Mouse (Mus musculus) embryonic facial prominence, embryonic 15.5 days (tissue): ENCODE results near the gene Tulp2. TPM values are rescaled to one million over a fixed set of nuclear protein-coding genes. Genes with fewer than 3 reads are reported as not detected.
"Not testable (repeated sequence)": the region's sequence is repeated elsewhere in the genome, so short reads cannot be mapped to it uniquely, and the experiment has no call there.

ENCODE experiments used
- ATAC-seq: fragments of 200-750 bp; cut with Nextera tagmentation; 2 replicates; pipeline ENCODE4 v1.8.0; 2017; ENCODE audit warnings: low read depth, moderate TSS enrichment; ENCODE audit not compliant: insufficient number of reproducible peaks, low FRiP score, low TSS enrichment
- H3K27ac ChIP-seq: fragments of 300-500 bp; sonication (generic); replicated peaks from 2 replicates; pipeline ENCODE4 v1.5.1; 2015; ENCODE audit warnings: mild to moderate bottlenecking, inconsistent platforms
- H3K27me3 ChIP-seq: fragments of 300-500 bp; sonication (generic); 2 replicates; pipeline ENCODE4 v1.6.1; 2015; ENCODE audit warnings: inconsistent platforms
- H3K36me3 ChIP-seq: fragments of 300-500 bp; sonication (generic); 2 replicates; pipeline ENCODE4 v1.6.1; 2015; ENCODE audit warnings: mild to moderate bottlenecking, inconsistent platforms
- H3K4me1 ChIP-seq: fragments of 300-500 bp; sonication (generic); 2 replicates; pipeline ENCODE4 v1.6.1; 2015; ENCODE audit warnings: inconsistent platforms
- H3K4me2 ChIP-seq: fragments of 300-500 bp; sonication (generic); replicated peaks from 2 replicates; pipeline ENCODE4 v1.6.1; 2015; ENCODE audit warnings: mild to moderate bottlenecking, inconsistent platforms
- H3K4me3 ChIP-seq: fragments of 300-500 bp; sonication (generic); replicated peaks from 2 replicates; pipeline ENCODE4 v1.5.1; 2015; ENCODE audit warnings: mild to moderate bottlenecking, inconsistent platforms
- H3K9ac ChIP-seq: fragments of 300-500 bp; sonication (generic); 2 replicates; pipeline ENCODE4 v1.6.1; 2015; ENCODE audit warnings: inconsistent platforms
- H3K9me3 ChIP-seq: fragments of 300-500 bp; sonication (generic); replicated peaks from 2 replicates; pipeline ENCODE4 v1.6.1; 2016; ENCODE audit warnings: inconsistent platforms
- WGBS: fragments of 180-500 bp; shearing (Covaris S2); methylation state at CpG from one replicate; pipeline ENCODE4 v1.1.7; 2015; 5-methylcytosine and 5-hydroxymethylcytosine counted together
- polyA plus RNA-seq: library from polyadenylated mRNA; unstranded; fragments of >200 nt; fragmentation: Nextera tagmentation; extraction: Ambion mirVana; gene quantifications from 2 replicates; pipeline ENCODE4 v1.2.1, GENCODE M21; 2015

Tulp2 gene
- polyA plus RNA-seq, 1 experiment from 2014 or later, result 1.8 TPM

- ATAC-seq, result no peak
- H3K4me1 ChIP-seq, result peaks cover 40% of the 10 kb centered on the region
- H3K9ac ChIP-seq, result peak overlapping the region; percentile 92
- H3K36me3 ChIP-seq, result peaks cover 7% of the 10 kb centered on the region; the same call in 1 of the 2 replicates
- H3K9me3 ChIP-seq, result no peaks in the 10 kb centered on the region
- H3K4me3 ChIP-seq, result peak overlapping the region; percentile 89
- H3K27me3 ChIP-seq, result no peaks in the 10 kb centered on the region
- H3K4me2 ChIP-seq, result peak overlapping the region; percentile 74
- H3K27ac ChIP-seq, result peak overlapping the region; percentile 95
- WGBS, result 20% methylated on average over 12 of the region's 12 CpGs
Observed at GRCm38 (mm10) chr7:45524841-45525621, 43.4 kb downstream of the Tulp2 start.

- peak; percentile 79 for ATAC-seq
- H3K4me3 ChIP-seq, result peak within 1 kb of the TSS; percentile 89
- peaks cover 7% of the 10 kb centered on the region; the same call in 1 of the 2 replicates for H3K36me3 ChIP-seq
- peaks cover 45% of the 10 kb centered on the region for H3K4me1 ChIP-seq
- no peaks in the 10 kb centered on the region for H3K27me3 ChIP-seq
- H3K9ac ChIP-seq, result peak within 1 kb of the TSS; percentile 92
- no peaks in the 10 kb centered on the region for H3K9me3 ChIP-seq
- under 1% methylated on average over 54 of the region's 54 CpGs for WGBS
- H3K4me2 ChIP-seq, result peak within 1 kb of the TSS; percentile 74
- peak within 1 kb of the TSS; percentile 95 for H3K27ac ChIP-seq
Observed at GRCm38 (mm10) chr7:45525809-45526473, 44.3 kb downstream of the Tulp2 start, which contains the start of the genes Ppp1r15a and Plekha4. Gene Ppp1r15a (minus strand): TSS chr7:45526268. Gene Plekha4 (plus strand): TSS chr7:45526330.

- 22% methylated on average over 7 of the region's 7 CpGs for WGBS
- Histone ChIP-seq H3K4me1 (peaks cover 42% of the 10 kb centered on the region), H3K36me3 (peaks cover 7% of the 10 kb centered on the region; the same call in 1 of the 2 replicates), H3K9ac (peak overlapping the region; percentile 92), H3K9me3 (no peaks in the 10 kb centered on the region), H3K27me3 (no peaks in the 10 kb centered on the region), H3K27ac (peak overlapping the region; percentile 95), H3K4me2 (peak overlapping the region; percentile 74), H3K4me3 (peak overlapping the region; percentile 89)
- no peak for ATAC-seq
Observed at GRCm38 (mm10) chr7:45526474-45527120, 44.9 kb downstream of the Tulp2 start.

- H3K4me3 ChIP-seq, result not testable (repeated sequence)
- 89% methylated on average over 6 of the region's 6 CpGs for WGBS
Observed at GRCm38 (mm10) chr7:45527169-45527568, 45.5 kb downstream of the Tulp2 start.

GRCm38 (mm10) chr7:45529461-45529860, 47.8 kb downstream of the Tulp2 start:
- no peak for ATAC-seq

More at GRCm38 (mm10) chr7:45527169-45527568, 45.5 kb downstream of the Tulp2 start:
- not testable (repeated sequence) for ATAC-seq, H3K4me2 ChIP-seq, H3K36me3 ChIP-seq, H3K9me3 ChIP-seq, H3K9ac ChIP-seq, H3K27ac ChIP-seq, H3K27me3 ChIP-seq
- peaks cover 40% of the 10 kb centered on the region for H3K4me1 ChIP-seq

GRCm38 (mm10) chr7:45530643-45531042, 49.0 kb downstream of the Tulp2 start:
- Histone ChIP-seq H3K27me3 (no peaks in the 10 kb centered on the region), H3K4me1 (peaks cover 12% of the 10 kb centered on the region), H3K27ac (0 out of 2 replicates have a peak overlapping the region, but pooled peaks have one; percentile 41), H3K4me3 (no peak overlapping the region), H3K36me3 (no peaks in the 10 kb centered on the region), H3K4me2 (peak overlapping the region; percentile 4; the same call in 1 of the 2 replicates), H3K9ac (no peak overlapping the region), H3K9me3 (no peaks in the 10 kb centered on the region)
- no peak for ATAC-seq
- WGBS, result 31% methylated on average over 2 of the region's 2 CpGs

More at GRCm38 (mm10) chr7:45529461-45529860, 47.8 kb downstream of the Tulp2 start:
- Histone ChIP-seq H3K27ac (peak overlapping the region; percentile 12; the same call in 1 of the 2 replicates), H3K9ac (no peak overlapping the region), H3K4me3 (no peak overlapping the region), H3K9me3 (no peaks in the 10 kb centered on the region), H3K4me2 (no peak overlapping the region), H3K36me3 (no peaks in the 10 kb centered on the region), H3K4me1 (peaks cover 24% of the 10 kb centered on the region), H3K27me3 (no peaks in the 10 kb centered on the region)
- WGBS, result 11% methylated on average over 6 of the region's 6 CpGs

- Histone ChIP-seq H3K27me3 (no peaks in the 10 kb centered on the region), H3K4me2 (no peak overlapping the region), H3K9ac (no peak overlapping the region), H3K4me1 (peaks cover 11% of the 10 kb centered on the region), H3K9me3 (no peaks in the 10 kb centered on the region), H3K27ac (no peak overlapping the region), H3K36me3 (no peaks in the 10 kb centered on the region), H3K4me3 (no peak overlapping the region)
- WGBS, result 53% methylated on average over 1 of the region's 1 CpGs
- ATAC-seq, result no peak
Observed at GRCm38 (mm10) chr7:45535676-45536075, 54.0 kb downstream of the Tulp2 start.

GRCm38 (mm10) chr7:45537602-45538001, 55.9 kb downstream of the Tulp2 start:
- no peak overlapping the region for H3K9ac ChIP-seq
- 81% methylated on average over 10 of the region's 10 CpGs for WGBS
- no peak; the same call in 1 of the 2 replicates for ATAC-seq
- no peak overlapping the region for H3K27ac ChIP-seq
- no peaks in the 10 kb centered on the region for H3K27me3 ChIP-seq
- peaks cover 8% of the 10 kb centered on the region for H3K4me1 ChIP-seq
- no peaks in the 10 kb centered on the region for H3K9me3 ChIP-seq
- H3K4me3 ChIP-seq, result peak overlapping the region; percentile 50
- H3K4me2 ChIP-seq, result peak overlapping the region; percentile 92
- H3K36me3 ChIP-seq, result no peaks in the 10 kb centered on the region

GRCm38 (mm10) chr7:45538163-45539041, 56.7 kb downstream of the Tulp2 start:
- H3K27ac ChIP-seq, result no peak overlapping the region
- no peaks in the 10 kb centered on the region for H3K27me3 ChIP-seq
- WGBS, result 4% methylated on average over 29 of the region's 29 CpGs
- H3K4me1 ChIP-seq, result peaks cover 8% of the 10 kb centered on the region
- H3K4me3 ChIP-seq, result peak overlapping the region; percentile 50
- peak overlapping the region; percentile 92 for H3K4me2 ChIP-seq
- H3K9me3 ChIP-seq, result no peaks in the 10 kb centered on the region
- 0 out of 2 replicates have a peak overlapping the region, but pooled peaks have one; percentile 23 for H3K9ac ChIP-seq
- ATAC-seq, result peak; percentile 73
- no peaks in the 10 kb centered on the region for H3K36me3 ChIP-seq

GRCm38 (mm10) chr7:45539095-45539494, 57.4 kb downstream of the Tulp2 start:
- H3K4me3 ChIP-seq, result no peak overlapping the region
- H3K27me3 ChIP-seq, result no peaks in the 10 kb centered on the region
- no peak overlapping the region for H3K27ac ChIP-seq
- H3K36me3 ChIP-seq, result no peaks in the 10 kb centered on the region
- ATAC-seq, result no peak
- 79% methylated on average over 3 of the region's 3 CpGs for WGBS
- no peak overlapping the region for H3K4me2 ChIP-seq
- peaks cover 8% of the 10 kb centered on the region for H3K4me1 ChIP-seq
- H3K9ac ChIP-seq, result no peak overlapping the region
- no peaks in the 10 kb centered on the region for H3K9me3 ChIP-seq
